Mouse (Mus musculus): ENCODE data around the gene Efnb2. TPM values are rescaled to one million over a fixed set of nuclear protein-coding genes. Genes with fewer than 3 reads are reported as not detected.

Gene Efnb2
- 14.7 TPM in 2 replicates for polyA plus RNA-seq (2015; fragmentation: Nextera tagmentation; extraction: Ambion mirVana)

GRCm38 (mm10) chr8:8661103-8661758 is at the start of gene Efnb2:
Gene Efnb2, minus strand, starts transcription at chr8:8661242.
- Histone ChIP-seq H3K4me3 (replicated peaks) (peak within 1 kb of the TSS; percentile 84), H3K4me2 (peak within 1 kb of the TSS; percentile 72), H3K27me3 (replicated peaks) (no peaks in the 10 kb centered on the region), H3K4me1 (peaks cover 21% of the 10 kb centered on the region), H3K9me3 (replicated peaks) (no peaks in the 10 kb centered on the region), H3K27ac (replicated peaks) (peak within 1 kb of the TSS; percentile 92), H3K9ac (replicated peaks) (peak within 1 kb of the TSS; percentile 93), H3K36me3 (peaks cover 5% of the 10 kb centered on the region; the same call in 1 of the 2 replicates)
- WGBS, result under 1% methylated on average over 70 of the region's 70 CpGs
- ATAC-seq (ENCODE audit: low FRiP score), result peak; percentile 94

GRCm38 (mm10) chr8:8704813-8705212 is 43.8 kb upstream of the Efnb2 start:
- Histone ChIP-seq H3K9me3 (replicated peaks) (no peaks in the 10 kb centered on the region), H3K36me3 (no peaks in the 10 kb centered on the region), H3K4me3 (replicated peaks) (no peak overlapping the region), H3K4me2 (no peak overlapping the region), H3K27ac (replicated peaks) (no peak overlapping the region), H3K9ac (replicated peaks) (no peak overlapping the region), H3K4me1 (no peaks in the 10 kb centered on the region), H3K27me3 (replicated peaks) (no peaks in the 10 kb centered on the region)
- 83% methylated on average over 9 of the region's 9 CpGs for WGBS
- ATAC-seq (ENCODE audit: low FRiP score), result no peak

GRCm38 (mm10) chr8:8703668-8704067 is 42.6 kb upstream of the Efnb2 start:
- no peak overlapping the region for H3K4me3 ChIP-seq (replicated peaks)
- H3K4me1 ChIP-seq, result no peaks in the 10 kb centered on the region
- H3K4me2 ChIP-seq, result no peak overlapping the region
- no peak overlapping the region for H3K9ac ChIP-seq (replicated peaks)
- no peak overlapping the region for H3K27ac ChIP-seq (replicated peaks)
- no peaks in the 10 kb centered on the region for H3K9me3 ChIP-seq (replicated peaks)
- no peaks in the 10 kb centered on the region for H3K27me3 ChIP-seq (replicated peaks)
- ATAC-seq (ENCODE audit: low FRiP score), result no peak
- 91% methylated on average over 2 of the region's 2 CpGs for WGBS
- no peaks in the 10 kb centered on the region for H3K36me3 ChIP-seq

GRCm38 (mm10) chr8:8700821-8701220 is 39.8 kb upstream of the Efnb2 start:
- Histone ChIP-seq H3K9me3 (replicated peaks) (no peaks in the 10 kb centered on the region), H3K4me3 (replicated peaks) (no peak overlapping the region), H3K4me2 (no peak overlapping the region), H3K27ac (replicated peaks) (no peak overlapping the region), H3K9ac (replicated peaks) (no peak overlapping the region), H3K36me3 (no peaks in the 10 kb centered on the region), H3K4me1 (no peaks in the 10 kb centered on the region), H3K27me3 (replicated peaks) (no peaks in the 10 kb centered on the region)
- no peak for ATAC-seq (ENCODE audit: low FRiP score)
- 93% methylated on average over 10 of the region's 10 CpGs for WGBS

GRCm38 (mm10) chr8:8700229-8700628 is 39.2 kb upstream of the Efnb2 start:
- no peak for ATAC-seq (ENCODE audit: low FRiP score)
- H3K4me3 ChIP-seq (replicated peaks), result no peak overlapping the region
- H3K4me1 ChIP-seq, result no peaks in the 10 kb centered on the region
- no peaks in the 10 kb centered on the region for H3K36me3 ChIP-seq
- 87% methylated on average over 4 of the region's 4 CpGs for WGBS
- no peak overlapping the region for H3K4me2 ChIP-seq
- no peaks in the 10 kb centered on the region for H3K27me3 ChIP-seq (replicated peaks)
- no peak overlapping the region for H3K27ac ChIP-seq (replicated peaks)
- H3K9ac ChIP-seq (replicated peaks), result no peak overlapping the region
- H3K9me3 ChIP-seq (replicated peaks), result no peaks in the 10 kb centered on the region

- peak within 1 kb of the TSS; percentile 83 for H3K4me2 ChIP-seq
- no peaks in the 10 kb centered on the region for H3K36me3 ChIP-seq
- H3K9ac ChIP-seq (replicated peaks), result peak within 1 kb of the TSS; percentile 100
- H3K9me3 ChIP-seq (replicated peaks), result no peaks in the 10 kb centered on the region
- H3K27ac ChIP-seq (replicated peaks), result peak within 1 kb of the TSS; percentile 98
- ATAC-seq (ENCODE audit: low FRiP score), result peak; percentile 96
- WGBS, result under 1% methylated on average over 61 of the region's 81 CpGs
- peaks cover 42% of the 10 kb centered on the region for H3K4me1 ChIP-seq
- peak within 1 kb of the TSS; percentile 91 for H3K4me3 ChIP-seq (replicated peaks)
- H3K27me3 ChIP-seq (replicated peaks), result no peaks in the 10 kb centered on the region
Observed at GRCm38 (mm10) chr8:8690146-8691092, 29.4 kb upstream of the Efnb2 start, which contains the start of gene Arglu1. Gene Arglu1, minus strand, starts transcription at chr8:8690521.

GRCm38 (mm10) chr8:8689454-8690145 is 28.6 kb upstream of the Efnb2 start:
- Histone ChIP-seq H3K4me3 (replicated peaks) (peak overlapping the region; percentile 91), H3K9ac (replicated peaks) (peak overlapping the region; percentile 100), H3K27me3 (replicated peaks) (no peaks in the 10 kb centered on the region), H3K36me3 (no peaks in the 10 kb centered on the region), H3K27ac (replicated peaks) (peak overlapping the region; percentile 98), H3K4me1 (peaks cover 43% of the 10 kb centered on the region), H3K9me3 (replicated peaks) (no peaks in the 10 kb centered on the region), H3K4me2 (peak overlapping the region; percentile 83)
- peak; percentile 88 for ATAC-seq (ENCODE audit: low FRiP score)
- WGBS, result under 1% methylated on average over 60 of the region's 68 CpGs

GRCm38 (mm10) chr8:8688823-8689453 is 27.9 kb upstream of the Efnb2 start:
- Histone ChIP-seq H3K27me3 (replicated peaks) (no peaks in the 10 kb centered on the region), H3K36me3 (no peaks in the 10 kb centered on the region), H3K4me2 (peak overlapping the region; percentile 83), H3K4me3 (replicated peaks) (peak overlapping the region; percentile 91), H3K27ac (replicated peaks) (no peak overlapping the region), H3K9ac (replicated peaks) (peak overlapping the region; percentile 100), H3K4me1 (peaks cover 43% of the 10 kb centered on the region), H3K9me3 (replicated peaks) (no peaks in the 10 kb centered on the region)
- 9% methylated on average over 9 of the region's 9 CpGs for WGBS
- ATAC-seq (ENCODE audit: low FRiP score), result no peak

- ATAC-seq (ENCODE audit: low FRiP score), result no peak
Observed at GRCm38 (mm10) chr8:8685517-8685916, 24.5 kb upstream of the Efnb2 start.

GRCm38 (mm10) chr8:8682697-8683096 is 21.7 kb upstream of the Efnb2 start:
- no peak overlapping the region for H3K27ac ChIP-seq (replicated peaks)
- WGBS, result 50% methylated on average over 3 of the region's 3 CpGs
- no peak overlapping the region for H3K4me3 ChIP-seq (replicated peaks)
- ATAC-seq (ENCODE audit: low FRiP score), result no peak
- no peak overlapping the region for H3K4me2 ChIP-seq
- peaks cover 28% of the 10 kb centered on the region for H3K36me3 ChIP-seq
- H3K9ac ChIP-seq (replicated peaks), result no peak overlapping the region
- H3K4me1 ChIP-seq, result peaks cover 24% of the 10 kb centered on the region
- no peaks in the 10 kb centered on the region for H3K27me3 ChIP-seq (replicated peaks)
- H3K9me3 ChIP-seq (replicated peaks), result no peaks in the 10 kb centered on the region

More at GRCm38 (mm10) chr8:8685517-8685916, 24.5 kb upstream of the Efnb2 start:
- H3K27me3 ChIP-seq (replicated peaks), result no peaks in the 10 kb centered on the region
- H3K9me3 ChIP-seq (replicated peaks), result no peaks in the 10 kb centered on the region
- no peak overlapping the region for H3K4me2 ChIP-seq
- H3K4me3 ChIP-seq (replicated peaks), result no peak overlapping the region
- H3K4me1 ChIP-seq, result peaks cover 40% of the 10 kb centered on the region
- no peak overlapping the region for H3K27ac ChIP-seq (replicated peaks)
- peaks cover 15% of the 10 kb centered on the region for H3K36me3 ChIP-seq
- 65% methylated on average over 2 of the region's 2 CpGs for WGBS
- no peak overlapping the region for H3K9ac ChIP-seq (replicated peaks)

GRCm38 (mm10) chr8:8678236-8678635 is 17.2 kb upstream of the Efnb2 start:
- Histone ChIP-seq H3K4me3 (replicated peaks) (no peak overlapping the region), H3K9ac (replicated peaks) (no peak overlapping the region), H3K4me1 (no peaks in the 10 kb centered on the region), H3K27me3 (replicated peaks) (no peaks in the 10 kb centered on the region), H3K27ac (replicated peaks) (no peak overlapping the region), H3K36me3 (peaks cover 41% of the 10 kb centered on the region), H3K4me2 (no peak overlapping the region), H3K9me3 (replicated peaks) (no peaks in the 10 kb centered on the region)
- ATAC-seq (ENCODE audit: low FRiP score), result no peak
- 93% methylated on average over 3 of the region's 3 CpGs for WGBS

Measured in neural tube, embryonic 15.5 days (tissue).